Mouse (Mus musculus) right cerebral cortex, postnatal 10 days (tissue): ENCODE measurements around the gene Lypd5.
"Not testable (repeated sequence)": the region's sequence is repeated elsewhere in the genome, so short reads cannot be mapped to it uniquely, and the experiment has no call there.

Experiments used
- DNase-seq, 2 experiments: peaks; one replicate each; pipeline ENCODE4 v3.0.0; 2021; ENCODE audit warnings: low spot score in 2 of 2

Lypd5 gene

GRCm38 (mm10) chr7:24382730-24383372, 33.9 kb downstream of the Lypd5 start:
- no peak for DNase-seq

- no peak for DNase-seq
Measured at GRCm38 (mm10) chr7:24384070-24384469, 35.1 kb downstream of the Lypd5 start.

GRCm38 (mm10) chr7:24384827-24385226, 35.8 kb downstream of the Lypd5 start:
- peak in 1 of 2 experiments; percentile 84 for DNase-seq

- peak in 1 of 2 experiments; percentile 43 for DNase-seq
Measured at GRCm38 (mm10) chr7:24387059-24387556, 38.1 kb downstream of the Lypd5 start.

- DNase-seq, result no peak
Measured at GRCm38 (mm10) chr7:24389516-24390187, 40.7 kb downstream of the Lypd5 start.

GRCm38 (mm10) chr7:24390512-24390911, 41.5 kb downstream of the Lypd5 start:
- DNase-seq, result no peak

GRCm38 (mm10) chr7:24391077-24391476, 42.1 kb downstream of the Lypd5 start:
- no peak for DNase-seq

GRCm38 (mm10) chr7:24391687-24392086, 42.7 kb downstream of the Lypd5 start:
- no peak for DNase-seq

- DNase-seq, result no peak
Measured at GRCm38 (mm10) chr7:24394054-24394453, 45.1 kb downstream of the Lypd5 start.

GRCm38 (mm10) chr7:24394475-24395161, 45.6 kb downstream of the Lypd5 start:
- no peak for DNase-seq

GRCm38 (mm10) chr7:24396832-24397231, 47.8 kb downstream of the Lypd5 start:
- DNase-seq, result no peak

- DNase-seq, result no peak
Measured at GRCm38 (mm10) chr7:24398364-24398913, 49.4 kb downstream of the Lypd5 start.

GRCm38 (mm10) chr7:24399256-24400081, 50.5 kb downstream of the Lypd5 start, which contains the start of gene Smg9:
Smg9 (plus strand) TSS chr7:24399619.
- peak; percentile 98 to 99 for DNase-seq

GRCm38 (mm10) chr7:24400082-24400452, 51.1 kb downstream of the Lypd5 start:
- DNase-seq, result no peak

- not testable (repeated sequence) for DNase-seq
Measured at GRCm38 (mm10) chr7:24400489-24400888, 51.5 kb downstream of the Lypd5 start.

GRCm38 (mm10) chr7:24402851-24403250, 53.9 kb downstream of the Lypd5 start:
- DNase-seq, result no peak
